Mouse (Mus musculus): ENCODE results near the gene Stab1. TPM values are rescaled to one million over a fixed set of nuclear protein-coding genes. Genes with fewer than 3 reads are reported as not detected.
A peak's percentile ranks its signal among the peaks of the same experiment; 100 is the strongest.

Stab1 gene
- polyA plus RNA-seq, 1 experiment from 2014 or later = 40.3 TPM

DNA sequence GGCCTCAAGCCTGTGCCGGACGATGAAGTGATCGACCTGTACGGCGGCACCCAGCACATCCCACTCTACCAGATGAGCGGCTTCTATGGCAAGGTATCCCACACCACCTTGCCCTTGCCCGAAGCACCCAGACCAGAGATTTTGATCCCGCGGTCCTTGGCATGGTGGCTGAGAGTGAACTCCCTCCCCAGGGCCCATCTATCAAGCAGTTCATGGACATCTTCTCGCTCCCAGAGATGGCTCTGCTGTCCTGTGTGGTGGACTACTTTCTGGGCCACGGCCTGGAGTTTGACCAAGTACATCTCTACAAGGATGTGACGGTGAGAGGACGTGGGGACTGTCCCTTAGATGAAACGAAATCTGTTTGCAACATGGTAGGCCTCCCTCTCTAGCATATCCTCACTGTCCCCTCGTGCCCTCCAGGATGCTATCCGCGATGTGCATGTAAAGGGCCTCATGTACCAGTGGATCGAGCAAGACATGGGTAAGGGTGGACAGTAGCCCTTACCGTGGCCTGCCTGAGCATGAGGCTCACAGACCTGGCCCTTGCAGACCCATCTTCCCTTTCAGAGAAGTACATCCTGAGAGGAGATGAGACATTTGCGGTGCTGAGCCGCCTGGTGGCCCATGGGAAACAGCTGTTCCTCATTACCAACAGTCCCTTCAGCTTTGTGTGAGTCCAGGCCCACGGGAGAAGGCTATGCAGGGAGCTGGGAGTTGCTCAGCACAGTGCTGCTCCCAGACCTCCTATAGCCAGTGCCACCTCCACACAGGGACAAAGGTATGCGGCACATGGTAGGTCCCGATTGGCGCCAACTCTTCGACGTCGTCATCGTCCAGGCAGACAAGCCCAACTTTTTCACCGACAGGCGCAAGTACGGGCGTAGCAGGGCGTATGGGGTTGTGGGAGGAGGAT is 32.7 kb downstream of the Stab1 start:
- no peak for ATAC-seq (ENCODE audit: low FRiP score, low read depth)
- 97% methylated on average over 34 of the region's 34 CpGs for WGBS
- Histone ChIP-seq H3K9ac (replicated peaks) (no peak overlapping the region), H3K9me3 (no peaks in the 10 kb centered on the region), H3K36me3 (peaks cover 76% of the 10 kb centered on the region), H3K4me1 (peaks cover 29% of the 10 kb centered on the region), H3K4me2 (replicated peaks) (no peak overlapping the region), H3K27me3 (no peaks in the 10 kb centered on the region), H3K27ac (replicated peaks) (no peak overlapping the region), H3K4me3 (no peak overlapping the region)

DNA sequence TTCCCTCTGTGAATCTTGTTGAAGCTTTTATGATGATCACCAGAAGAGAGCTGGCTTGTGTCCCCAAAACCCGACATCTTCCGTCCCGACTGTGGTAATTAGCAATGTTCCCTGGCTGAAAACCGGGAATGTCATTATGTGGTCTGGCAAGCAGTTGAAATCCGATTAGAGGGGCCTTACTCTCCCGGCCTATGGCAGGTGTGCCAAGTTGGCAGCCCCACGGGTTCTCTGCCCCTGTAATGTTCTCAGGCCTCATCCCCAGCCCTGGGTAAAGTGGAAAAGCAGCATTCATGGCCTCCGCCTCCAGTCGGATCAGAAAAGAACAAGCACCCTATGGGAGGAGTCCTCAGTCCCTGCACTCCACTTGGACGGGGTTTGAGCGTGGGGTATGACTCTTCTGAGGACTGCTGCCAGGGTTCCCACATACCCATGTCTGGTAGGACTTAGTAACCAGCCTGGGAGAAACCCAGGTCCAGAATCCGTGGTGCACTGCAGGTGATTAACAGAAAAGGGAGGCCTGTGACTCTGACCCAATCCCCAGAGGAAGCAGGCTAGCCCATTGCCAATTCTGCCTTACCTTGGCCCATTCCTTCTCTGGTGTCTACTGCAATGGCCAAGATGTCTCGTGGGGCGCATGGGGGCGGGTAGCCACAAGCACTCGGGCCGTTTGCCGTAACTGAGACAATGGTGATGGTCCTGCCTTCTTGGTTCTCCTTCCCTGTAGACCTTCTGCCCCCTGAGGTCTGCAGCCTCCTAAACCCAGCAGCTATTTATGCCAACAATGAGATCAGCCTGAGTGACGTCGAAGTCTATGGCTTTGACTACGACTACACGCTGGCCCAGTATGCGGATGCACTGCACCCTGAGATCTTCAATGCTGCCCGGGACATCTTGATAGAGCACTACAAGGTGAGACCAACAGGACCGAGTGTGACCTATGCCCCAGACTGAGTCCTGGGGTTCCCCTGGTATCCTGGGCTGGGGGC is 34.1 kb downstream of the Stab1 start:
- H3K9ac ChIP-seq (replicated peaks) = no peak overlapping the region
- H3K36me3 ChIP-seq = peaks cover 62% of the 10 kb centered on the region
- 92% methylated on average over 25 of the region's 25 CpGs for WGBS
- no peak overlapping the region for H3K4me3 ChIP-seq
- H3K4me2 ChIP-seq (replicated peaks) = no peak overlapping the region
- ATAC-seq (ENCODE audit: low FRiP score, low read depth) = no peak
- peaks cover 35% of the 10 kb centered on the region for H3K4me1 ChIP-seq
- H3K27ac ChIP-seq (replicated peaks) = no peak overlapping the region
- H3K27me3 ChIP-seq = no peaks in the 10 kb centered on the region
- H3K9me3 ChIP-seq = no peaks in the 10 kb centered on the region

DNA sequence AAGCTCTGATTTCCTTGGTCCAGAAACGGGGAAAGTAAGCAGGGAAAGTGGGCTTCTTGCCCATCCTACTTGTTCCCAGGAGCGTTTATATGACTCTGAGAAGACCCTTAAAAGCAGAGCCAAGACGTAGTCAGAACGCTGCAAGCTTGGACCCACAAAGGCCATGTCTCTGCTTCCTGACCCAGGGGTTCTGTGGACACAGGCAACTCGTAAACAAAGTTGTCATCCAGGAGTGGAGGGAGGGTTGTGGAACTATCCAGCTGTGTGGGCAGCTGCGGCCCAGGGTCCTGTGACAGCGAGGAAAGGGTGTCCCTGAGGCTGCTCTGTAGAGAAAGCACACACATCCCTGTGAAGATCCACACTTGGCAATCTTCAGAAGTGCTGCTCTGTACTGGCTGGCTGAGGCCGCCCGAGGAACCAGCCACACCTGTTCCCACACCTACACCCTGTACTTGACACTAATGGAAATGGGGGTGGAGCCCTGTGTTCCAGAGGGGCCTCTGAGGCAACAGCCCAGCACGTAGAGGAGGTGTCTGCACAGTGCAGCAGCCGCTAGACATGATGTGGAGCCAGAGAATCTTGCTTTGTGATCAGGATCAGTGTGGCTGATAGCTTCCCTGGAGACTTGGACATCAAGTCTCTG is 35.3 kb downstream of the Stab1 start:
- no peaks in the 10 kb centered on the region for H3K27me3 ChIP-seq
- H3K9ac ChIP-seq (replicated peaks) = peak overlapping the region; percentile 95
- WGBS = 82% methylated on average over 11 of the region's 11 CpGs
- no peaks in the 10 kb centered on the region for H3K9me3 ChIP-seq
- H3K4me3 ChIP-seq = peak overlapping the region; percentile 84; the same call in 1 of the 2 replicates
- peaks cover 37% of the 10 kb centered on the region for H3K4me1 ChIP-seq
- ATAC-seq (ENCODE audit: low FRiP score, low read depth) = no peak
- H3K27ac ChIP-seq (replicated peaks) = peak overlapping the region; percentile 36; the same call in 1 of the 2 replicates
- H3K36me3 ChIP-seq = peaks cover 50% of the 10 kb centered on the region
- peak overlapping the region; percentile 74 for H3K4me2 ChIP-seq (replicated peaks)

DNA sequence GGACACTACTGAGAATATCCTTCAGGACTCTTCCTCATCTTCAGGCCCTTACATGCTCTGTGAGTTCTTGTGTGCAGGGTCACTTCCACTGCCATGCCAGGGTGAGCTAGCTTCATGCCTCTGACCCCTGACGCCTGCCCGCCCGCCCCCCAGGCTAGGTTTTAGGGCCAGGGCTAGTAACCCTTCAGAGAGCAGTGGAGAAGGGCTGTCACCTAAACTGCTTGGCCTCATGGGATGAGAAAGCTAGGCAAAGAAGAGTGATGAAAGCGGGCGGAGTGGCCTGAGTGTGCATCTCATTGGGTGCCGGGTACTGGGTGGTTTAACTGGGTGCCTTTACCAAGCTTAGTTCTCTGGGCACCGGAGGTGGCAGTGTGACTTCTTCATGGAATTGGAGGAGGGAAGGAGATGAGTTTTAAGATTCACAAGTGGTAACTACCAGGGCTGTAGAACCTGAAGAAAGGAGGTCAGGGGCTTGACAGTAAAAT is 35.9 kb downstream of the Stab1 start:
- 80% methylated on average over 7 of the region's 7 CpGs for WGBS
- H3K9ac ChIP-seq (replicated peaks) = peak overlapping the region; percentile 95
- no peak overlapping the region for H3K27ac ChIP-seq (replicated peaks)
- peak overlapping the region; percentile 84 for H3K4me3 ChIP-seq
- H3K4me1 ChIP-seq = peaks cover 40% of the 10 kb centered on the region
- H3K9me3 ChIP-seq = no peaks in the 10 kb centered on the region
- peaks cover 44% of the 10 kb centered on the region for H3K36me3 ChIP-seq
- H3K27me3 ChIP-seq = no peaks in the 10 kb centered on the region
- no peak for ATAC-seq (ENCODE audit: low FRiP score, low read depth)
- peak overlapping the region; percentile 74 for H3K4me2 ChIP-seq (replicated peaks)

DNA sequence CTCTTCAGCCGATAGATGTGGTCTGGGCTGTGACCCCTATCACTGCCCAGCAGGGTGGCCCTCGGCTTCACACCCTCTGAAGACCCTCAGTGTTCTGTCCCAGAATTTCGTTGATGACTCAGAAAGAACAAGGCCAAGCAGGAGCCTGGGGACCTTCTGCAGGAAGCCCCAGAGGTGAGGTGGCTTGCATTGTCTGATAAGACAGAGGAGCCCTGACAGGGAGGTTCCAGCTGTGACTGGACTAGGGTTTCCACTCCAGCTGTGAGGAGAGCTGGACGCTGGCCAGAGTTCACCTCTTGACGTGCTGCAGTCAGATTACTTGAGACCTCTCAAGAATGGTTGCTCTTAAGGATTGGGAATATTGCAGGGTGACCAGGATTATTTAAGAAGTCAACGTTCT is 36.4 kb downstream of the Stab1 start:
- Histone ChIP-seq H3K27ac (replicated peaks) (0 out of 2 replicates have a peak overlapping the region, but pooled peaks have one; percentile 35), H3K9ac (replicated peaks) (peak overlapping the region; percentile 95), H3K4me1 (peaks cover 44% of the 10 kb centered on the region), H3K4me2 (replicated peaks) (peak overlapping the region; percentile 74), H3K9me3 (no peaks in the 10 kb centered on the region), H3K27me3 (no peaks in the 10 kb centered on the region), H3K36me3 (peaks cover 39% of the 10 kb centered on the region), H3K4me3 (peak overlapping the region; percentile 84)
- 8% methylated on average over 6 of the region's 6 CpGs for WGBS
- no peak for ATAC-seq (ENCODE audit: low FRiP score, low read depth)

DNA sequence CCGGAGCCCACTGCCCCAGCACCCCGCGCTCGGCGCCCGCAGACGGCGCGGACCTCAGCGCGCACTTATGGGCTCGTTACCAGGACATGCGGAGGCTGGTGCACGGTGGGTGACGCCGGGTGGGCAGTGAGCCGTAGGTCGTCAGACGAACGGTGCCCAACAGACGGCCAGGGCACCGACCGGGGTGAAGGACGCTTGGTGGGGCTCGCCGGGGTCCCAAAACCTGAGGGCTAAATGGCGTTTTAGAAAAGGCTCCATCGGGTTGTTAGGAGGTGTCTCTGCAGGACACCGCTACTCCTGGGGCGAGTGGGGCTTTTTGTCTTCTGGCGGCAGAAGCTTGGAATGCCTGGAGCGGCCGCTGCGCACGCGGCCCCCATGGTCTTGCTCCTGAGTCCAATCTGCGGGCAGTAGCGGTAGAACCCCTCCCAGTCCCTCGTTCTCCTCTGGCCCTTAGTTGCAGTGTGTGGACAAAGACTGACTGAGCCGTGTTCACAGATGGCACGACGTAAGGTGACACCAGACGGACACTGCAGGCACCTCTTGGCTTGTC is 37.1 kb downstream of the Stab1 start:
- Histone ChIP-seq H3K27me3 (no peaks in the 10 kb centered on the region), H3K4me2 (replicated peaks) (peak overlapping the region; percentile 74), H3K9me3 (no peaks in the 10 kb centered on the region), H3K4me3 (peak overlapping the region; percentile 84), H3K4me1 (peaks cover 48% of the 10 kb centered on the region), H3K36me3 (peaks cover 32% of the 10 kb centered on the region), H3K9ac (replicated peaks) (peak overlapping the region; percentile 95), H3K27ac (replicated peaks) (peak overlapping the region; percentile 91)
- ATAC-seq (ENCODE audit: low FRiP score, low read depth) = no peak; the same call in 1 of the 2 replicates
- WGBS = under 1% methylated on average over 43 of the region's 43 CpGs

DNA sequence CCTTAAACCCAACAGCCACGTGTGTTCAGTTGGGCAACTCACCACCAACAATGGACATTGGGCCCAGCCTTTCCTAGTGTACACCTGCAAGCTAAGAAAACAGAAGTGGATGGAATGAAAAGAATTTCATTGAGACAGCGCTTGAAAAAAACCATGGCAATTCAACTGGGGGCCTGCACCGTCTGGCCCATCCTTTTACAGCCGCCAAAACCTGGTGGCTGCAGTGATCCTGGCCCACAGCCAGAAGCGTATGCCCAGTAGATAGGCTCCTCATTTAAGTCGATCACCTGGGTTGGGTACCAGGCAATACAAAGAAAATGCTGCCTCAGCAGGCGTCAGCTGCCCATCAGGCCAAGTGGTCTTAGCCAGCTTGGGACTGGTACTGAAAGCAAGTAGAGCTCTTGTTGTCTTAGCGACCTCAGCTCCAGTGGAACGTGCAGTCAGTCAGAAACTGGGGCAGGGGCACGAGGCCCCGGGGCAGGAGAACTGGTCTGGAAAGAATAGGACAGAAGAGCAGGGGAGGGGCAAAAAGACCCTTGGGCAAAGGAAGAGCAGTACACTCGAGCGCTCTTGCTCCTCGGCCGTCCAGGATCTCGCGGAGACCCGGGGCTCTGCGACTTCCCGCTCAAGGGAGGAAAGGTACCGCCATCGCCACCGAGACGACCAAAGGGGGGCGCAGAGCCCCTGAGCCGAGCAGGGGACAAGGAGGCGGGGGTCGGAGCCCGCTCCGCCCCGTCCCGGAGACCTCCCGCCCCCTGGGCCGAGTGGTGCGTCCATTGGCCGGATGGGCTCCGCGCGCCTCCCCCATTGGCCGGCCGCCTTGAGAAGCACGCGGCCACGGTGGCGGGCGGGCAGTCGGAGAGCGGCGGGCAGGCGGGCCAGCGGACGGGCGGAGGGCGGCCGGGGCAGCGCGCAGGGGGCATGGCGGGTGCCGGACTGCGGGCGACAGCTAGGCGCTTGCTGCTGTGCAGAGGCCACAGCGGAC is 37.9 kb downstream of the Stab1 start, which contains the start of gene Nt5dc2:
Gene Nt5dc2 (plus strand): TSS at position 818 of the 985 bp plus-strand sequence.
- WGBS = 5% methylated on average over 51 of the region's 63 CpGs

DNA sequence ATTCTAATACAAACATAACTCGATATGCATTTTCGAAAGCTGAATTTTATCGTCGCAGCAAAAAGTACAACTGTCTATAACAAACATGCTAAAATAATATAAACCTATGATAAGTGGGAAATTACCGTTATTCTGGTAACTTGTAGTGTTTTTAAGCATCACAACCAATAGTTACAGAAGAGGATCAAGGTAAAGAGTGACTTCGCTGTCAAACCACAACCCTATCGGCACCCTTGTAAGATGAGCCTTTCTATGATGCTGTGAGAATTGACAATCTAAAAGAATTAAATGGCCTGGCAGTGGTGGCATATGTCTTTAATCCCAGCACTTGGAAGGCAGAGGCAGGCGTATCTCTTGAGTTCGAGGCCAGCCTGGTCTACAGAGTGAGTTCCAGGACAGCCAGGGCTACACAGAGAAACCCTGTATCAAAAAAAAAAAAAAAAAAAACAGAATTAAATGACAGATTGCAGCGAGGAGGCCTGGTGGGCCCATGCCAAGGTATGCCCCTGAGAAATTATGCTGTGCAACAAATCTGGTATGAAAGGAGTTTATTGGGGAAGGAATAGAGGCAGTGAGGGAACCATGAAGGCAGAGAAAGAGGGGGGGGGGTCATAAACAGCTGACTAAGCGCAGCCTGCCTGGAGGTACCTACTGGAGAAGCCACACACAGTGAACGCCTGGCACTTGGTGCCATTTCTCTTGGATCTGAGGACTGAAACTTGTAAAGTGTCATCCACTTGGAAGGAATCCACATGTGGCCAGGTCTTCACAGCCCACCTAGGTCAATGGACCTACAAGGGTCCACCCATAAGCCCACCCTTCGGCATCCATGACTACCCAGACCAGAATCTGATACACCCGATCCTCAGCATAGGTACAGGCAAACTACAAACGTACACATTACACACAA is 38.9 kb downstream of the Stab1 start:
- peaks cover 56% of the 10 kb centered on the region for H3K4me1 ChIP-seq
- 0 out of 2 replicates have a peak overlapping the region, but pooled peaks have one; percentile 7 for H3K9ac ChIP-seq (replicated peaks)
- ATAC-seq (ENCODE audit: low FRiP score, low read depth) = no peak

More for the DNA sequence above, 37.9 kb downstream of the Stab1 start, which contains the start of gene Nt5dc2:
- Histone ChIP-seq H3K4me1 (peaks cover 52% of the 10 kb centered on the region), H3K36me3 (peaks cover 24% of the 10 kb centered on the region), H3K27me3 (no peaks in the 10 kb centered on the region), H3K4me2 (replicated peaks) (peak within 1 kb of the TSS; percentile 74), H3K27ac (replicated peaks) (peak within 1 kb of the TSS; percentile 91), H3K9me3 (no peaks in the 10 kb centered on the region), H3K4me3 (peak within 1 kb of the TSS; percentile 84), H3K9ac (replicated peaks) (peak within 1 kb of the TSS; percentile 95)
- peak; percentile 86 for ATAC-seq (ENCODE audit: low FRiP score, low read depth)

DNA sequence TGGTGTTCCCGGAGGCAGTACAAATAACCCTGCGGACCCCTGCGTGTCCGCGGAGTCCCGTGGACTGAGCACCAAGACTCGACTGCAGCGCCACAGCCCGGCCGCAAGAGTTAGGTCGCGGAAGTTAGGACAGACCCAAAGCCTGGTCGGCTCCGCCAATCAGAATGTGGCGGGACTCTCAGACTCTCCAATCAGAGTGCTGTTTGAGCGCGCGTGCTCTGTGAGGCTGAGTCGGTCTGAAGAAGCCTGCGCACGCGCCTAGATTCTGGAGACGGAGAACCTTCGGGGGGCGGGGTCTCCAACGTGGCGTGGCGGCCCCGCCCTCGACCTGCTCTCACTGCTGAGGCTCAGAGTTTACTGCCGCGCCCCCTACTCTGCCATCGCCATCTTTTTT is 39.6 kb downstream of the Stab1 start, which contains the start of gene Smim4:
Gene Smim4 (minus strand): TSS at position 131 of the 394 bp plus-strand sequence.
- 0 out of 2 replicates have a peak, but pooled peaks cover 11% of the 10 kb centered on the region for H3K36me3 ChIP-seq
- WGBS = under 1% methylated on average over 33 of the region's 33 CpGs
- peak within 1 kb of the TSS; percentile 78 for H3K9ac ChIP-seq (replicated peaks)
- no peaks in the 10 kb centered on the region for H3K9me3 ChIP-seq
- H3K4me3 ChIP-seq = peak within 1 kb of the TSS; percentile 69
- no peaks in the 10 kb centered on the region for H3K27me3 ChIP-seq
- peak within 1 kb of the TSS; percentile 82 for H3K4me2 ChIP-seq (replicated peaks)
- peaks cover 52% of the 10 kb centered on the region for H3K4me1 ChIP-seq
- peak within 1 kb of the TSS; percentile 91 for H3K27ac ChIP-seq (replicated peaks)
- peak; percentile 92 for ATAC-seq (ENCODE audit: low FRiP score, low read depth)

More for the DNA sequence above, 38.9 kb downstream of the Stab1 start:
- Histone ChIP-seq H3K27ac (replicated peaks) (peak overlapping the region; percentile 91), H3K27me3 (no peaks in the 10 kb centered on the region), H3K4me2 (replicated peaks) (peak overlapping the region; percentile 74), H3K4me3 (peak overlapping the region; percentile 69), H3K9me3 (no peaks in the 10 kb centered on the region), H3K36me3 (peaks cover 18% of the 10 kb centered on the region)
- WGBS = 68% methylated on average over 15 of the region's 15 CpGs

All from midbrain, embryonic 12.5 days (tissue).